Mouse (Mus musculus): Measurements from ENCODE around the gene Esam.

Gene Esam

DNA sequence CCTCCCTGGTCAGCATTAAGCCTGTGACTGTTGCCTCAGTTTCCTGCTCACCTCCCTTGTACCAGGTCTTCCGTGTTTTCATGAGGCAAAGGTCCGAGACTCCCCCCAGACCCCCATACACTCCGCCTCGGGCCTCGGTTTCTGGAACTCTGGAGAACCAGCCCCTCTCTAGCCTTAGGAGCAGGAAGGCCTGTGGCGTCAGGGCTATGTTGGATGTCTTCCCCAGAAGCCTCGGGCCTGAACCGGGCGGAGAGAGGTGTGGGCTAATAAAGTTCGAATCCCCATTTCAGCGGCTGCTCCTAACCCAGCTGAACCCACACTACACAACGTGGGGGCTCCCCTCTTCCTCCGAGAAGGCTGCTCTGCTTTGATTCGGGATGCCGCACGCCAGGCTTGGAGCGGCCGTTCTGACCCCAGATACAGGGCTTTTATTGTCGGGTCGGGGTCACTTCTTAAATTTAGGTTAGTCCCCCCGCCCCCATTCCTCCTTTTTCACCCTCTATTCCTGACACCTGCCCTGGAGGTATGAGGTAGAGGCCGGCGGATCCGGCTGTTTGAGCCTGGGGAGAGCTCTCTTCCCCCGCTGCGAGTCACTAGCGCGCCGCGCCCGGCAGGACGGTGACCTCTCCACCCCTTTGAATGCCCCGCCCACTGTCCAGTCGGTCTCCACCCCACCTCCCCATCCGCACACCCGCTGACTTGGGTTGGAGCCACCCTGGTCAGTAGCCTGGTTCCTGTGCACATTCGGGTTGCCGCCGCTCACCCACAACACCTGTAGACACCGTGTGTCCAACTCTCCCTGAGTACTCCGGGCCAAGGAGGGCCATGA, at the start of gene Esam:
Esam (plus strand) TSS at position 683 of the 829 bp plus-strand sequence.
- DNase-seq (ENCODE audit: low spot score in 2 of 2): no peak

- DNase-seq (ENCODE audit: low spot score in 2 of 2): no peak
Measured at GRCm38 (mm10) chr9:37485146-37485545, 42.7 kb upstream of the Esam start.

- no peak for DNase-seq (ENCODE audit: low spot score in 2 of 2)
Measured at GRCm38 (mm10) chr9:37488041-37488440, 39.8 kb upstream of the Esam start.

- DNase-seq (ENCODE audit: low spot score in 2 of 2): peak; percentile 78 to 87
Measured at GRCm38 (mm10) chr9:37488611-37489396, 39.1 kb upstream of the Esam start, which contains the start of gene Msantd2. Msantd2 (plus strand) TSS chr9:37489319.

GRCm38 (mm10) chr9:37489446-37490120, 38.3 kb upstream of the Esam start:
- peak; percentile 27 for DNase-seq (ENCODE audit: low spot score in 2 of 2)

DNA sequence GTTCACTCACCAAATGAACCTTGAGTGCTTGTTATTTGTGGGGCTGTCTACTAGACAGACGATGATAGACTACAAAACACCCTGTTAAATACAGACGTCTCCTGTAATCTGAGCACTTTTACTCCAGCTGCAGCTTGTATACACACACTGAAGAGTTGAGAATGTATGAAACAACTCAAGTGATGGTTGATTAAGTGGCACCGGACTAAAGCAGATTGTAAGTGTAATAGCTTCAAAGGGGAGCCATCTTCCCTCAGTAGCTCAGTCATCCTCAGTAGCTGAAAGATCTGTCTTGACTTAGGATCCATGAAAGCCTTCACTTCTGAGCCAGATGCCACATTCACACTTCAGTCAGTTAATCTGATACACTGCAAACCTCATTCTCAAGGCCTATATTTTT, 32.1 kb upstream of the Esam start:
- no peak for DNase-seq (ENCODE audit: low spot score in 2 of 2)

DNA sequence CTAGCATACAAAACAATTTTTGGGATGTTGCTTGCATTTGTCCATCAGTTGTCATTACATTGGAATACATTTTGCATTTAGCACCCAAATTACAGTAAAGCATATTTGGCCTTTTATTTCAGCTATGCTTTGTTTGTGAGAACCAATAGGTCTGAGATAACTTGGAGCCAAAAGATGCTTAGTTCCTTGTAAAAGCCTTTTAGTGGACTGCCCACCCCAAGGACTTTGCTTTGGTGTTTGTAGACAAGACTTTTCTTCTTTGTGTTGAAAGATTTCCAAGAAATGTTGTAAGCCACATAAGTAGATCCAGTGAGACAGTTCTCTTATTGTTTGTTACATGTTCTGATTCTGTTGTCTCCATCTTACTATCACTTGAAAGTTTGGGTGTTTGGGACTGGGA, 31.6 kb upstream of the Esam start:
- no peak for DNase-seq (ENCODE audit: low spot score in 2 of 2)

DNA sequence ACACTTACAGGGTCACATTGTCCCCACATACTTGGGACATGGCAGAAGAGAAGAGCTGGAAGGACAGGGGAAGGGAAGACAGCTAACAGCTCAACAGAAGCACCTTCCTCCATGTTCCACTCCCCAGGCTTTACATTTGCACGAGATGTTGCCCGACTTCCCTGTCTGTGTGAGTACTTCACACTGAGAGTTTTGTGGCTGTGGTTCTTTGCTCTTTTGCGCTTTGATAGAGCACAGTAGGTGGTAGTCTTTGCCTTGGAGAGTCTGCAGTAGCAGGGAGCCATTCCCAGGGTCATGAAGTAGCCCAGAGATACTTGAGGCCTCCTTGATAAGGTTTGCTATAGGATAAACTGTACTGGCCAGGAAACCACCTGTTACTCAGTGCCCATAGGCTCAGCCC, 27.7 kb upstream of the Esam start:
- DNase-seq (ENCODE audit: low spot score in 2 of 2): no peak

GRCm38 (mm10) chr9:37501170-37501569, 26.7 kb upstream of the Esam start:
- no peak for DNase-seq (ENCODE audit: low spot score in 2 of 2)

- no peak for DNase-seq (ENCODE audit: low spot score in 2 of 2)
Measured at GRCm38 (mm10) chr9:37504348-37504747, 23.5 kb upstream of the Esam start.

DNA sequence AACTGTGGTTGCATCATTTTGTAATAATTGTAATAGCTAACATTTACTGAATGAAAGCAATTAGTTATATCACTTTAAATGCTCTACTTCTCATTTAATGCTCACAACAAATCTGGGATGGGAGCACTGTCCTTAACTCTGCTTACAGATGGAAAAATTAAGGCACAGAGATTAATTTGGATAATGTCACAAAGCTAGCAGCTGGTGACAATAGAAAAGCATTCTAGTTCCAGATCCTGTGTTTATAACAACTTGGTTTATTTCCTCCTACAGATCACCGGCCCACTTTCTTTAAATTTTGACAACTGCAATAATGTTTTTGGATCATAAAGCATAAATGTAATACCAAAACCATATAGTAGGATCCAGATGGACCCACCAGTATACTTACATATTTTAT, 21.9 kb upstream of the Esam start:
- DNase-seq (ENCODE audit: low spot score in 2 of 2): no peak

DNA sequence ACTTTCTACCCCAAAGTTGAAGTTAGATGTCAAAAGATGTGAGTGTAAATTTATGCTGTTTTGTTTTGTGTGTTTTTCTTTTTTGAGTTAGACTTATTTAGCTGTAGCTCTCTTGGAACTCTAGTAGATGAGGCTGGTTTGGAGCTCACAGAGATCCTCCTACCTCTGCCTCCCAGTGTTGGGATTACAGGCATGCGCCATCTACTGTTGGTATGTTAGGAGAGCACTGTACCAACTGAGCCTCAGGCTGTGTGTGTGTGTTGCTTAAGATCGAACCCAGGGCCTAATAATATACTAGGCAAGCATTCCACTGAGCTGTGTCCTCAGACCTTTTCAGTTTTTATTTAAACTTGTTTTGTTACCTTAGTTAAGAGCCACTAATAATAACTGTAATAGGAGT, 15.8 kb upstream of the Esam start:
- DNase-seq (ENCODE audit: low spot score in 2 of 2): no peak

DNA sequence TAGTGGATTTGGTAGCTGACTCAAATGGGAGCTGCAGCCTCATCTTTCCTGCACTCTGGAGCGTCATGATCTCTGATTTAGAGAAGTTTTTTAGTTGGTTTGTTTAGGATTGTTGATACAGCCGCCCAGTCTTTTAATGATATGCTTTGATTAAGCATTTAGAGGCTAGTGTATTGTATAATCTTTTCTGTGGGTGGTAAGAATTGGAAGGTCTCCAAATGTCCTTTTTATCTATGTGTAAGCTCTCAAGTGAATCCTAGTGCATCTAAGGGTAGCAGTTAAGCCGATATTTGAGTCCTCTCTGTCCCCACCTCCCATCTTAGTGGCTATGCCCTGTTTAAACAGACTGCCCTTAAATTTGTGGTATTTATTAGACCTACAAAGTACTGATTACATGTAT, 13.4 kb upstream of the Esam start:
- no peak for DNase-seq (ENCODE audit: low spot score in 2 of 2)

GRCm38 (mm10) chr9:37517467-37517866, 10.4 kb upstream of the Esam start:
- DNase-seq (ENCODE audit: low spot score in 2 of 2): no peak

DNA sequence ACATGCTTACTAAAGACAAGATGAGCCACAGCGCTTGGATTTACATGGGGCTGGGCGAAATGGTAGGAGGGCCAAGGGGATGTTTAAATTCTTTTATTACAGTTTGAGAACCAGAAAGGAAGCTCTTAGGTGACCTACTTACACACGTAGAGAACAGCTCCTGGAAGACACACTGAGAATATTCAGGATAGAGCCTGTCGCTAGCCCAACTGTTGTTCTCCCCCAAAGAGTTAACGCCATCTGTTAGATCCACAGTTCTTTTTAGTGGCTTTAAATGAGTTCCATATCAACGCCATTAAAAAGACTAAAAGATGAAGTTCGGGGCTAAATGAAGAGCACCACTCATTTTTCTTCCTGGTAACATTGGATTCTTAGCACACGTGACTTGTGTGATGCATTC, 8.9 kb upstream of the Esam start:
- DNase-seq (ENCODE audit: low spot score in 2 of 2): no peak

DNA sequence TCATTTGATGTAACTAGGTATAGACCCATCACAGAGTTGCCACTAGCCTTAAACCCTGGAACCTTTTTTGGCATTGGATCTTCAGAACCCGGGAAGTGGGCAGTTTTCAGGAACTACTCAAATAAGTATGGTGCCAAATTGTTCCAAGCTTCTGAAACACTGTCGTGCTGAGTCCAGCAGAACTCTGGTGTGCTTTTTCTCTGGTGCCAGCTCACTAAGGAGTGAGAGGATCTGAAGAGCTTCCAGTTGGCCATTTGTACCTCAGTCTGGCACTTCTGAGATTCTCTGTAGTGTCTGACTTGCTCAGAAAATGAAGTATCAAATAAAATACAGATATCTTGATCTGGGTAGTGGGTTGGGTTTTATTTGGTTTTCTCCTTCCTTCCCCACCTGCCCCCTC, 7.9 kb upstream of the Esam start:
- DNase-seq (ENCODE audit: low spot score in 2 of 2): no peak

DNA sequence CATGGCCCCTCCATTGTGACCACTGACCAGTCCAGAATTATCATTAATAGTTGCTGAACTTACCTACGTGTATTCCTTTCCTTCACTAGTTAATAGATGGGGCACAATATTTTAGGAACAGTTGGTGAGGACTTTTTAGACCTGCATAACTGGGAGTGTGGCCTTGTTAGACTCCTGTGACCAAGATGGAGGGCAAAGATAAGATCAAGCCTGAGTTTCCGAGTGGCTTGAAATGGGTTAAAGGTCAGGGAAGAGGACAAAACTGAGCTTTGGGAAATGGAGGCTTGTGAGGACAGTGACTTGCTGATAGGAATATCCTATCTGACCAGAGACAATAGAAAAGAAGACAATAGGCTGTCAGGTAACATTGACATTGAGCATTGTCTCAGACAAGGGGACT, 2.4 kb upstream of the Esam start:
- no peak for DNase-seq (ENCODE audit: low spot score in 2 of 2)

- no peak for DNase-seq (ENCODE audit: low spot score in 2 of 2)
Measured at GRCm38 (mm10) chr9:37526443-37527395, 1.2 kb upstream of the Esam start.

DNA sequence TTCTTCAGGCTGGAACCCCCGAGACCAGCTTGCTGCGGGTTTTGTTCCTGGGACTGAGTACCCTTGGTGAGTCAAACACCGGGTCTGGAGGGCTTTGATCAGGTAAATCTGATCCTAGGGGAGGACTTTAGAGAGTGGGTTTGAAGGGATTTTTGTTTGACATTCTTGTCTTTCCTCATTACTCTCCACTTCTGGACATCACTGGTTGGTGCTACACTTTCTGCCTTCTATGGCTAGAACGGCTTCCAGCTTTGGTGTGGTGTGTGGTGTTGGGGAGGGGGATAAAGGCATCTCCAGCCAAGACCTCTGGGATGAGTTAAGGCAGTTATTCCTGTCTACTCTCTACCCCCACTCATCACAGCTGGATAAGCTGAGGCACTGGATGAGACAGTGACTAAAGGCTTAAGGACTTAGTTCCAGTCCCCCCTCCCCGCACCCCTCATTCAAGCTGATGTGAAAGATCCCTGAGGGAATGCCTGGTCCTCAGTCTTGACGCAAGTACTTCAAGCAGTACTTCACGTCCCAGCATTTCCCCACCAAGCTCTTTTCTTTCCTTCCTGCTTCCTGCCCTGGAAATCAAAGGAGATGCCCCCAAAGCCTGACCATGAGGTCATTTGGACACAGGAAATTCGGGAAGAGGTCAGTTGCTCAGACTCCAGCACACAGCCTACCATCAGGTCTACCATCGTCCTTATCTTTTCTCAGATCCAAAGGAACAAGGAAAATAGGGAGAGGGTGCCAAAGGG, 520 bp downstream of the Esam start:
- DNase-seq (ENCODE audit: low spot score in 2 of 2): no peak

DNA sequence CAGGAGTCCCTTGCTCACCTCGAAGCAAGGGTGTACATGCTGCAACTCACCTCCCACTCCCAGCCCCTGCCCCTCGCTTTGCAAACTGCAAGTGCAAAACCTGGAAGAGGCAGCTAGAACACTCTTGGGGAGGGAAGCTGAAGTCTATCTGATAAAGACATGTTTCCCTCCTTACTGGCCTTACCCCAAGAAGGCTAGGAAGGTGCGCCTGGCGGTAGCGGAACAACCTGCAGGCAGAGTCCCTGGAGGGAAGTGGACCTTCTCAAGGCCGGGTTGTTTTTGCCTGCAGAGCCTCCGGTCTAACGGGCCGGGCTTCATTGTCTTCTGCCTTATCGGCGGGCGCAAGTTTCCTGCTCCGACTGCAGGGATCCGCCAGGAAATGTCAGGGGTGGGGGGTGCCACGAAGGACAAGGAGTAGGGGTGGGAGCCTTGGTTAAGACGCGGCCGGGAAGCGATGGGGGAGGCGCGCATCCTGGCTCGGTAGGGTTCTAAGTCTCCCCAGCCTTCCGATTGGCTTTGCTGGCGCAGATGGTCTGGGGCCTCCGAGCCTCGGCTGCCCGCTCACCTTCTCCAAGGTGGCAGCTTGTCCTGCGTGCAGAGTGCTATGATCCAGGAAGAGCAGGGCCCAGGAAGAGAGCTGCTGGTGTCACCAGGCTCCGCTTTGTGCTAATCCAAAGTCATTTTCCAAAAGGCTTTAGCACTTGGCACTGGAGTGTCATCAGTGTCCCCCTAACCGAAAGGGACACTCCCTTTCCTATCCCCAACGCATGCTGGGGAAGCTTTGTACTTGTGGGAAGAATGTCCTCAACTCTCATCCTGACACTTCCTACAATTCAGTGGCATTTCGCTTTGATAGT, 2.4 kb downstream of the Esam start:
- no peak for DNase-seq (ENCODE audit: low spot score in 2 of 2)
